Mouse (Mus musculus) erythroblast, adult 5-6 weeks (primary cell): ENCODE results near the gene Zfp30. TPM values are rescaled to one million over a fixed set of nuclear protein-coding genes. Genes with fewer than 3 reads are reported as not detected.

Experiments
- ATAC-seq: replicated peaks from 2 replicates; pipeline ENCODE4 v1.8.0; 2016; ENCODE audit warnings: moderate number of reproducible peaks, mild to moderate bottlenecking, moderate TSS enrichment, inconsistent platforms; ENCODE audit not compliant: poor library complexity, low FRiP score, severe bottlenecking
- total RNA-seq, 2 experiments: library from RNA; stranded (forward) in 1 of 2; stranded (reverse) in 1 of 2; fragments of 150-400 nt in 1 of 2; fragments of 200-764, 138-1000 nt in 1 of 2; gene quantifications; 2 replicates each; pipeline versions ENCODE4 v1.2.3 to v1.2.4; 2015 to 2017; ENCODE audit warnings: low replicate concordance in 2 of 2

The Zfp30 gene
- total RNA-seq, 2 experiments from 2014 or later, result not detected

GRCm38 (mm10) chr7:29818619-29819254 lies 34.9 kb downstream of the Zfp30 start:
- peak; percentile 78 for ATAC-seq

DNA sequence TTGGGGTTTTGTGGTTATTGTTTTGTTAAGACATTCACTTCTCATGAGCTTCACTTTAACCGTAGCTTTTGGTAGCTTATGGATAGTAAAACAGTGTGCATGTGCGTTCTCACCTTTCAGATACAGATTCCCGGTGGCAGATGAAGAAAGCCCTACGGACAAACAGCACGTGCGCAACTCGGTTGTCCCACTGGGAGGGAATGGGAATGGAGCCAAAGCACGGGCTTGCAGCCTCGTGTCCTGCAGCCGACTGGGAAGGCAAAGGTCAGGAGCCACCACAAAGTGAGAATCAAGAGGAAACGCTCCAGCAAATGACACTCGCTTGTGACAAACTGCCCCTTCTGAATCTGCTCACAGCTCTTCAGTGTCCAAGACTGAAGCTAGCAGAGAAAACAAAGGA lies 44.2 kb downstream of the Zfp30 start:
- no peak for ATAC-seq

- ATAC-seq, result no peak
Observed at GRCm38 (mm10) chr7:29829804-29830203, 46.0 kb downstream of the Zfp30 start.

DNA sequence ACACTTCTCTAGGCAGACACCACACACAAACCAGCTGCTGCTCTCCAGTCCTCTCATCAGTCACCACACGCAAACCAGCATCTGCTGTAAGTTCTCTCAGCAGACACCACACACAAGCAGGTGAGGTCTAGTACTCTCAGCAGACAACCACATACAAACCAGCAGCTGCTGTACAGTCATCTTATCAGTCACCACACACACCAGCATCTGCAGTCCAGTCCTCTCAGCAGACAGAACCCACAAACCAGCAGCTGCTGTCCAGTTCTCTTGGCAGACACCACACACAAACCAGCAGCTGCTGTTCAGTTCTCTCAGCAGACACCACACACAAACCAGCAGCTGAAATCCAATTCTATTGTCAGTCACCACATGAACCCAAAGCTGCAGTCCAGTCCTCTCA lies 53.0 kb downstream of the Zfp30 start:
- no peak for ATAC-seq

- no peak for ATAC-seq
Observed at GRCm38 (mm10) chr7:29839256-29839655, 55.5 kb downstream of the Zfp30 start.

- ATAC-seq, result no peak
Observed at GRCm38 (mm10) chr7:29842105-29842504, 58.3 kb downstream of the Zfp30 start.

Other genes starting within 250 kb of the Zfp30 start
- not detected in 2 replicates for gene Catsperg2, start 57.0 kb upstream of the Zfp30 start, total RNA-seq (2015; ENCODE audit: low replicate concordance)
- gene Catsperg2, start 57.0 kb upstream of the Zfp30 start, total RNA-seq (2017; ENCODE audit: low replicate concordance), result not detected in 2 replicates
- gene Zfp84, start 15.4 kb upstream of the Zfp30 start, total RNA-seq (2015; ENCODE audit: low replicate concordance), result 1.7 and 3.8 TPM in 2 replicates
- gene Zfp84, start 15.4 kb upstream of the Zfp30 start, total RNA-seq (2017; ENCODE audit: low replicate concordance), result 3.2 and 3.6 TPM in 2 replicates
- 0.42 and 0.77 TPM in 2 replicates for gene Zfp790, start 32.1 kb downstream of the Zfp30 start, total RNA-seq (2015; ENCODE audit: low replicate concordance)
- 2.6 and 4.5 TPM in 2 replicates for gene Zfp790, start 32.1 kb downstream of the Zfp30 start, total RNA-seq (2017; ENCODE audit: low replicate concordance)
- 0.63 TPM in 1 of 2 replicates, not detected in the other for gene Zfp940, start 69.7 kb downstream of the Zfp30 start, total RNA-seq (2015; ENCODE audit: low replicate concordance)
- not detected in 2 replicates for gene Zfp940, start 69.7 kb downstream of the Zfp30 start, total RNA-seq (2017; ENCODE audit: low replicate concordance)
- 1.5 TPM in 1 of 2 replicates, not detected in the other for gene Zfp420, start 76.0 kb downstream of the Zfp30 start, total RNA-seq (2015; ENCODE audit: low replicate concordance)
- 0.26 and 0.28 TPM in 2 replicates for gene Zfp420, start 76.0 kb downstream of the Zfp30 start, total RNA-seq (2017; ENCODE audit: low replicate concordance)
- gene Zfp27, start 122.6 kb downstream of the Zfp30 start, total RNA-seq (2015; ENCODE audit: low replicate concordance), result 1.0 and 1.2 TPM in 2 replicates
- 1.4 and 1.7 TPM in 2 replicates for gene Zfp27, start 122.6 kb downstream of the Zfp30 start, total RNA-seq (2017; ENCODE audit: low replicate concordance)
- not detected in 2 replicates for gene Zfp383, start 124.2 kb downstream of the Zfp30 start, total RNA-seq (2015; ENCODE audit: low replicate concordance)
- not detected in 2 replicates for gene Zfp383, start 124.2 kb downstream of the Zfp30 start, total RNA-seq (2017; ENCODE audit: low replicate concordance)
- 2.3 and 2.7 TPM in 2 replicates for gene Zfp74, start 170.1 kb downstream of the Zfp30 start, total RNA-seq (2015; ENCODE audit: low replicate concordance)
- gene Zfp74, start 170.1 kb downstream of the Zfp30 start, total RNA-seq (2017; ENCODE audit: low replicate concordance), result 1.4 and 1.7 TPM in 2 replicates
- 2.5 and 3.5 TPM in 2 replicates for gene Zfp568, start 200.0 kb downstream of the Zfp30 start, total RNA-seq (2015; ENCODE audit: low replicate concordance)
- gene Zfp568, start 200.0 kb downstream of the Zfp30 start, total RNA-seq (2017; ENCODE audit: low replicate concordance), result 3.0 and 4.2 TPM in 2 replicates